In genomic region chr1:56976044-56976824, GRCm38 (mm10) we compare ENCODE assay signal across 8 mouse cellular contexts. TPM values are rescaled to one million over a fixed set of nuclear protein-coding genes. Genes with fewer than 3 reads are reported as not detected.
DNase-seq lines count a peak whose midpoint lies in the region; ATAC-seq lines count a peak whose summit lies in the region.

No protein-coding gene starts in this region.

- peaks cover 9% of the 10 kb centered on the region for H3K4me1 ChIP-seq in midbrain, embryonic 11.5 days (ENCODE audit: control insufficient read depth, insufficient read depth, low read length)
- peaks cover 25% of the 10 kb centered on the region for H3K4me1 ChIP-seq in midbrain, embryonic 16.5 days (ENCODE audit: control insufficient read depth, insufficient read depth, low read length)
- H3K4me1 ChIP-seq in hindbrain, embryonic 10.5 days (replicated peaks), result peaks cover 42% of the 10 kb centered on the region
- H3K4me1 ChIP-seq in midbrain, embryonic 12.5 days, result peaks cover 28% of the 10 kb centered on the region

- no peak overlapping the region for H3K4me3 ChIP-seq in midbrain, embryonic 11.5 days (ENCODE audit: low read depth, low read length)
- H3K4me3 ChIP-seq in midbrain, embryonic 16.5 days (ENCODE audit: low read depth, low read length), result no peak overlapping the region
- H3K4me3 ChIP-seq in hindbrain, embryonic 10.5 days, result peak overlapping the region; percentile 44; the same call in 1 of the 2 replicates
- 0 out of 2 replicates have a peak overlapping the region, but pooled peaks have one; percentile 3 for H3K4me3 ChIP-seq in midbrain, embryonic 12.5 days

- no peak for ATAC-seq in midbrain, embryonic 11.5 days (ENCODE audit: low FRiP score)
- ATAC-seq in midbrain, embryonic 16.5 days, result no peak
- no peak for ATAC-seq in midbrain, embryonic 12.5 days (ENCODE audit: low FRiP score, low read depth)

- H3K9ac ChIP-seq in midbrain, embryonic 11.5 days (ENCODE audit: low read length), result no peak overlapping the region
- no peak overlapping the region for H3K9ac ChIP-seq in midbrain, embryonic 16.5 days (ENCODE audit: low read depth, low read length)
- no peak overlapping the region for H3K9ac ChIP-seq in midbrain, embryonic 12.5 days (replicated peaks)

- 3% methylated on average over 25 of the region's 25 CpGs for WGBS in midbrain, embryonic 11.5 days
- 2% methylated on average over 25 of the region's 25 CpGs for WGBS in midbrain, embryonic 16.5 days
- under 1% methylated on average over 25 of the region's 25 CpGs for WGBS in hindbrain, embryonic 10.5 days
- WGBS in midbrain, embryonic 12.5 days, result 1% methylated on average over 25 of the region's 25 CpGs

- DNase-seq in embryo, embryonic 10.5 days (ENCODE audit: low spot score), result peak; percentile 49
- no peak for DNase-seq in embryo, embryonic 11 days
- DNase-seq in midbrain, embryonic 11.5 days (ENCODE audit: low spot score, missing footprints), result peak; percentile 95
- peak; percentile 43 for DNase-seq in hindbrain, embryonic 10.5 days (ENCODE audit: low spot score)
- no peak for DNase-seq in yolk sac, embryonic 10.5 days (ENCODE audit: low spot score)
- DNase-seq in lung, postnatal 4 days, result no peak

- no peaks in the 10 kb centered on the region for H3K36me3 ChIP-seq in midbrain, embryonic 11.5 days (ENCODE audit: control insufficient read depth, insufficient read depth, low read length)
- no peaks in the 10 kb centered on the region for H3K36me3 ChIP-seq in midbrain, embryonic 16.5 days (ENCODE audit: control insufficient read depth, insufficient read depth, low read length)
- no peaks in the 10 kb centered on the region for H3K36me3 ChIP-seq in hindbrain, embryonic 10.5 days
- H3K36me3 ChIP-seq in midbrain, embryonic 12.5 days, result no peaks in the 10 kb centered on the region

- H3K27ac ChIP-seq in midbrain, embryonic 11.5 days (ENCODE audit: low read depth, low read length), result no peak overlapping the region
- no peak overlapping the region for H3K27ac ChIP-seq in midbrain, embryonic 16.5 days (ENCODE audit: low read length)
- no peak overlapping the region for H3K27ac ChIP-seq in hindbrain, embryonic 10.5 days
- no peak overlapping the region for H3K27ac ChIP-seq in midbrain, embryonic 12.5 days (replicated peaks)

- no peak overlapping the region for H3K4me2 ChIP-seq in midbrain, embryonic 11.5 days
- H3K4me2 ChIP-seq in midbrain, embryonic 16.5 days (ENCODE audit: low read length), result no peak overlapping the region
- peak overlapping the region; percentile 44 for H3K4me2 ChIP-seq in midbrain, embryonic 12.5 days (replicated peaks)

- H3K27me3 ChIP-seq in midbrain, embryonic 11.5 days (ENCODE audit: control insufficient read depth, insufficient read depth, low read length), result peaks cover 61% of the 10 kb centered on the region
- peaks cover 34% of the 10 kb centered on the region for H3K27me3 ChIP-seq in midbrain, embryonic 16.5 days (ENCODE audit: control insufficient read depth, insufficient read depth, low read depth, low read length)
- peaks cover 69% of the 10 kb centered on the region for H3K27me3 ChIP-seq in hindbrain, embryonic 10.5 days (ENCODE audit: insufficient read depth, poor library complexity, severe bottlenecking)
- peaks cover 66% of the 10 kb centered on the region for H3K27me3 ChIP-seq in midbrain, embryonic 12.5 days

- H3K9me3 ChIP-seq in midbrain, embryonic 11.5 days (ENCODE audit: control insufficient read depth, low read length), result no peaks in the 10 kb centered on the region
- no peaks in the 10 kb centered on the region for H3K9me3 ChIP-seq in midbrain, embryonic 16.5 days (replicated peaks; ENCODE audit: control insufficient read depth, low read length, poor library complexity, severe bottlenecking)
- no peaks in the 10 kb centered on the region for H3K9me3 ChIP-seq in hindbrain, embryonic 10.5 days
- no peaks in the 10 kb centered on the region for H3K9me3 ChIP-seq in midbrain, embryonic 12.5 days

RNA-seq across cellular contexts. Expression of gene Satb2, which starts 2.2 kb away (rescaled TPM):
- polyA plus RNA-seq in midbrain, embryonic 11.5 days (2014; fragmentation: Nextera tagmentation; extraction: Ambion mirVana), result 1.2 and 1.5 TPM in 2 replicates
- 0.92 and 1.6 TPM in 2 replicates for polyA plus RNA-seq in midbrain, embryonic 16.5 days (2015; fragmentation: Nextera tagmentation; extraction: Ambion mirVana)
- polyA plus RNA-seq in hindbrain, embryonic 10.5 days (2016; fragmentation: Nextera tagmentation; extraction: Ambion mirVana), result 0.98 and 1.3 TPM in 2 replicates
- polyA plus RNA-seq in midbrain, embryonic 12.5 days (2016; fragmentation: Nextera tagmentation; extraction: Ambion mirVana), result 0.99 and 1.2 TPM in 2 replicates

Comparison
In these comparisons a context has a peak if more than half of its experiments do, and no peak if none do; other contexts are left out.
1. DNase-seq: peak in embryo, embryonic 10.5 days (single experiment), midbrain, embryonic 11.5 days (single experiment) and hindbrain, embryonic 10.5 days (single experiment); none in embryo, embryonic 11 days (single experiment), yolk sac, embryonic 10.5 days (single experiment) and lung, postnatal 4 days (0 of 2).
2. H3K4me3 ChIP-seq: peak in hindbrain, embryonic 10.5 days (single experiment) and midbrain, embryonic 12.5 days (single experiment); none in midbrain, embryonic 11.5 days (single experiment) and midbrain, embryonic 16.5 days (single experiment).